Mouse (Mus musculus): ENCODE data around the gene Smtnl1. TPM values are rescaled to one million over a fixed set of nuclear protein-coding genes. Genes with fewer than 3 reads are reported as not detected.
A peak's percentile ranks its signal among the peaks of the same experiment; 100 is the strongest.

Gene Smtnl1
- polyA plus RNA-seq, 2 experiments, result 0.24 to 0.55 TPM

DNA sequence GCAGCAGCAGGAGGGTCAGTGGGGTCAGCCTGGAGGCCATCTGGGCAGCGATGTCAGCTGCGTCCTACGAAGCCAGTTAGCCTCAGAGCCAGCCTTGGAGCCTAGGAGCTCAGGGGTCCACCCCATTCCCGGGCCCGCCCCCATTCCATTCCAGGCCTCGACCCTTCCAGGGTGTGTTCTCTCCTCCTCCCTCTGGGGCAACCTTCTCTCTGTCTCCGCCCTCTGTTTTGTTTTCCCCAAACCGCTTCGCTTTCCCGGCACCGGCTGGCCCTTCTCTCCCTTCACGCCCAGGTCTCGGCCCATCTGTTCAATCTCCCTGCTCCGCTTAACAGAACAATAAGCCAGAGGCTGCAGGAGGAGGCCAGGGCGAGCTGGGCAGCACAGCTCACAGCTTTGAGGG is 47.7 kb downstream of the Smtnl1 start:
- Histone ChIP-seq H3K27me3 (ENCODE audit: control insufficient read depth, insufficient read depth, low read length) (no peaks in the 10 kb centered on the region), H3K9me3 (ENCODE audit: control insufficient read depth, low read length) (no peaks in the 10 kb centered on the region), H3K4me2 (replicated peaks; ENCODE audit: low read depth, low read length, severe bottlenecking) (peak overlapping the region; percentile 53), H3K9ac (ENCODE audit: low read depth, low read length, severe bottlenecking) (peak overlapping the region; percentile 56), H3K36me3 (ENCODE audit: control insufficient read depth, insufficient read depth, low read length) (no peaks in the 10 kb centered on the region), H3K27ac (replicated peaks; ENCODE audit: low read depth, low read length) (0 out of 2 replicates have a peak overlapping the region, but pooled peaks have one; percentile 38), H3K4me3 (replicated peaks; ENCODE audit: low read length) (peak overlapping the region; percentile 32), H3K4me1 (ENCODE audit: control insufficient read depth, insufficient read depth, low read length) (peaks cover 7% of the 10 kb centered on the region; the same call in 1 of the 2 replicates)
- no peak for TF ChIP-seq POLR2A (IDR thresholded peaks at IDR 0.05; ENCODE audit: borderline replicate concordance, extremely low read depth, insufficient read depth, insufficient read length)
- peak; percentile 65 for DNase-seq (ENCODE audit: low spot score)
- 1% methylated on average over 13 of the region's 15 CpGs for WGBS
- ATAC-seq (ENCODE audit: low FRiP score, low read depth), result peak; percentile 91

DNA sequence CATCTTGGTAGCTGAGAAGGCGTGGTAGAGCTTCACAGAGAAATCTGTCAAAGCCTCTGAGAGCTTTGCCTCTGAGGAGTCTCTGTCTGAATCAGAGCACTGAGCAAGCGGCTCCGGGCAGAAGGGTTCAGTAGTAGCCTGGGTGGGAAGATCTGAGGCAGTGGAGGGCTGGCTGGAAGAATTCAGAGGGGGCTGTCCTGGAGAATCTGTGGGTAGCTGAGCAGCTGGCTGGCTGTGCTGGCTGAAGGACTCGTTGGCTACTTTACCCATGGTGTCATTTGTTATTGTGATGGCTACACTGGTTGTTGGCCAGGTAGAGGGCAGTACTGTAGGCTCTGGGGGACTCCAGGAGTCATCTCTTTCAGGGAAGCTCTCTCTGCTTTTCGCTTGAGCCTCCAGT is 49.3 kb downstream of the Smtnl1 start:
- no peak for TF ChIP-seq POLR2A (IDR thresholded peaks at IDR 0.05; ENCODE audit: borderline replicate concordance, extremely low read depth, insufficient read depth, insufficient read length)

DNA sequence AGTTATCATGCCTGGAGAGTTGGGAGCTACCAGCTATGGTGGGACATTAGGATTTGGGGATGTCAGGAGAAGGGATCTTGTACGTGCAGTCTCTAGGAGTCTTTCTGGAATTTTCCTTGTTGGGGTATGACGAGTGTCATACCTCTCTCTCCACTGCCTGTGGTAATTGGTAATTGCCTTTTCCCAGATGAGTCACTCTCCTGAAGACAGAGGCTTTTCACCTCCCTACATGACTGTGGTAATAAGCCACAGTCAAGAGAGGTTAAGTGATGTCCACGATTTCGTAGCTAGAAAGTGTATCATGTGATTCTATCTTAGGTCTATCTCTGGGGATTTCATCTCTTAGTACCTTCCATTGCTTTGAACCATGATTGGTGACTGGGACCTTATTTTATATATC is 50.0 kb downstream of the Smtnl1 start:
- Histone ChIP-seq H3K4me3 (replicated peaks; ENCODE audit: low read length) (no peak overlapping the region), H3K36me3 (ENCODE audit: control insufficient read depth, insufficient read depth, low read length) (no peaks in the 10 kb centered on the region), H3K9ac (ENCODE audit: low read depth, low read length, severe bottlenecking) (no peak overlapping the region), H3K27ac (replicated peaks; ENCODE audit: low read depth, low read length) (no peak overlapping the region), H3K4me2 (replicated peaks; ENCODE audit: low read depth, low read length, severe bottlenecking) (no peak overlapping the region), H3K27me3 (ENCODE audit: control insufficient read depth, insufficient read depth, low read length) (no peaks in the 10 kb centered on the region), H3K4me1 (ENCODE audit: control insufficient read depth, insufficient read depth, low read length) (peaks cover 7% of the 10 kb centered on the region; the same call in 1 of the 2 replicates), H3K9me3 (ENCODE audit: control insufficient read depth, low read length) (no peaks in the 10 kb centered on the region)
- ATAC-seq (ENCODE audit: low FRiP score, low read depth) (no peak), DNase-seq (ENCODE audit: low spot score) (no peak)
- no peak for TF ChIP-seq POLR2A (IDR thresholded peaks at IDR 0.05; ENCODE audit: borderline replicate concordance, extremely low read depth, insufficient read depth, insufficient read length)
- WGBS, result 80% methylated on average over 4 of the region's 4 CpGs

More for the DNA sequence above, 49.3 kb downstream of the Smtnl1 start:
- H3K27me3 ChIP-seq (ENCODE audit: control insufficient read depth, insufficient read depth, low read length), result no peaks in the 10 kb centered on the region
- WGBS, result 78% methylated on average over 5 of the region's 5 CpGs
- DNase-seq (ENCODE audit: low spot score), result no peak
- H3K9ac ChIP-seq (ENCODE audit: low read depth, low read length, severe bottlenecking), result no peak overlapping the region
- H3K9me3 ChIP-seq (ENCODE audit: control insufficient read depth, low read length), result no peaks in the 10 kb centered on the region
- no peak for ATAC-seq (ENCODE audit: low FRiP score, low read depth)
- H3K27ac ChIP-seq (replicated peaks; ENCODE audit: low read depth, low read length), result no peak overlapping the region
- peaks cover 7% of the 10 kb centered on the region; the same call in 1 of the 2 replicates for H3K4me1 ChIP-seq (ENCODE audit: control insufficient read depth, insufficient read depth, low read length)
- no peaks in the 10 kb centered on the region for H3K36me3 ChIP-seq (ENCODE audit: control insufficient read depth, insufficient read depth, low read length)
- no peak overlapping the region for H3K4me3 ChIP-seq (replicated peaks; ENCODE audit: low read length)
- no peak overlapping the region for H3K4me2 ChIP-seq (replicated peaks; ENCODE audit: low read depth, low read length, severe bottlenecking)

DNA sequence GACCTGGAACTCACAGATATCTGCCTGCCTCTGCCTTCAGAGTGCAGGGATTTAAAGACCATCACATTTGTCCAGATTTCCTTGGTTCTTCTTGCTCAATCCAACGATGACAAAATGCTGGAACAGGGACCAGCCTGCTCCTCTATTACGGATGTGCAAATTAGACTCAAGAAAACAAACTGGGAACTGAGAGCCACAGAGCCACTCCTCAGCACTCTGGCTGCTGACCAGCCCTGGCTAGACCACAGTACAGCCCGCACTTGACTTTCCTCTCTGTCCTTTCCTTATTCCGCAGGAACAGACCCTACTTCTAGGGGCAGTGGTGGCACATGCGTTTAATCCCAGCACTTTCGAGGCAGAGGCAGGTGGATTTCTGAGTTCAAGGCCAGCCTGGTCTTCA is 52.0 kb downstream of the Smtnl1 start:
- H3K36me3 ChIP-seq (ENCODE audit: control insufficient read depth, insufficient read depth, low read length), result no peaks in the 10 kb centered on the region
- no peaks in the 10 kb centered on the region for H3K27me3 ChIP-seq (ENCODE audit: control insufficient read depth, insufficient read depth, low read length)
- peaks cover 7% of the 10 kb centered on the region; the same call in 1 of the 2 replicates for H3K4me1 ChIP-seq (ENCODE audit: control insufficient read depth, insufficient read depth, low read length)
- DNase-seq (ENCODE audit: low spot score) (no peak), ATAC-seq (ENCODE audit: low FRiP score, low read depth) (no peak)
- no peak overlapping the region for H3K4me3 ChIP-seq (replicated peaks; ENCODE audit: low read length)
- H3K9ac ChIP-seq (ENCODE audit: low read depth, low read length, severe bottlenecking), result no peak overlapping the region
- H3K4me2 ChIP-seq (replicated peaks; ENCODE audit: low read depth, low read length, severe bottlenecking), result no peak overlapping the region
- no peaks in the 10 kb centered on the region for H3K9me3 ChIP-seq (ENCODE audit: control insufficient read depth, low read length)
- TF ChIP-seq POLR2A (IDR thresholded peaks at IDR 0.05; ENCODE audit: borderline replicate concordance, extremely low read depth, insufficient read depth, insufficient read length), result no peak
- H3K27ac ChIP-seq (replicated peaks; ENCODE audit: low read depth, low read length), result no peak overlapping the region
- WGBS, result 75% methylated on average over 6 of the region's 6 CpGs

DNA sequence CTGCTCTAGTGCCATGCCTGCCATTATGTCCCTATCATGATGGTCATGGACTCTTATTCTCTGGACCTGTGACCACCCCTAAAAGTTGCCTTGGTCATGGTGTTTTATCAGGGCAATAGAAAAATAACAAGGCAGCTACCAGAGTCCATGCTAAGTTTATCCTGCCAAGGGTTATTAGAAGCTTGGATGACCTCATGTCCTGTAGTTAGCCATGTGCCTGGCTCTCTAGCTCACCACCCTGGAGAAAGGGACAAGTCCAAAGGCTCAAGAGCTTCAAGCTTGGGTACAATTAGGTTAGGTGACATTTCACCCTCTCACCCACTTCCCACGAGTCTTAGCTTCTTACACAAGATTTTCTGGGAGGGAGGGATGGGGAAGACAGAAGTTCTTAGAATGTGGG is 59.6 kb downstream of the Smtnl1 start:
- TF ChIP-seq POLR2A (IDR thresholded peaks at IDR 0.05; ENCODE audit: borderline replicate concordance, extremely low read depth, insufficient read depth, insufficient read length), result no peak
- DNase-seq (ENCODE audit: low spot score) (no peak), ATAC-seq (ENCODE audit: low FRiP score, low read depth) (no peak)
- H3K4me2 ChIP-seq (replicated peaks; ENCODE audit: low read depth, low read length, severe bottlenecking), result no peak overlapping the region
- no peaks in the 10 kb centered on the region for H3K9me3 ChIP-seq (ENCODE audit: control insufficient read depth, low read length)
- no peaks in the 10 kb centered on the region for H3K4me1 ChIP-seq (ENCODE audit: control insufficient read depth, insufficient read depth, low read length)
- H3K27ac ChIP-seq (replicated peaks; ENCODE audit: low read depth, low read length), result no peak overlapping the region
- H3K9ac ChIP-seq (ENCODE audit: low read depth, low read length, severe bottlenecking), result no peak overlapping the region
- H3K36me3 ChIP-seq (ENCODE audit: control insufficient read depth, insufficient read depth, low read length), result no peaks in the 10 kb centered on the region
- WGBS, result 50% methylated on average over 1 of the region's 1 CpGs
- H3K27me3 ChIP-seq (ENCODE audit: control insufficient read depth, insufficient read depth, low read length), result no peaks in the 10 kb centered on the region
- H3K4me3 ChIP-seq (replicated peaks; ENCODE audit: low read length), result no peak overlapping the region

DNA sequence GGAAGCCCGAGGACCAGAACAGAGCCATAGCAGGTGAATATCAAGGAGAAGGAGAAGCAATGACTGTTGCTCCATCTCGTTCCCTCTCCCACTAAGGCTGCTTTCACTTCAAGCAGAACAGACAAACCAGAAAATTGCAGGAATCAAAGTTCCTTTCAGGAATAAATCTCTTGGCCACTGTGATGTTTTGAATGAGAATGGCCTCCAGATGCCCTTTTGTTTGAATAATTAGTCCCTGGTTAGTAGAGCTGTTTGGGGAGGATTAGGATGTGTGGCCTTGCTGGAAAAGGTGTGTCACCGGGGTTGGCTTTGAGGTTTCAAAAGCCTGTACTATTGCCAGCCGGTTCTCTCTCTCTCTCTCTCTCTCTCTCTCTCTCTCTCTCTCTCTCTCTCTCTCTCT is 60.2 kb downstream of the Smtnl1 start:
- TF ChIP-seq POLR2A (IDR thresholded peaks at IDR 0.05; ENCODE audit: borderline replicate concordance, extremely low read depth, insufficient read depth, insufficient read length), result no peak
- WGBS, result 64% methylated on average over 3 of the region's 4 CpGs
- Histone ChIP-seq H3K9ac (ENCODE audit: low read depth, low read length, severe bottlenecking) (no peak overlapping the region), H3K36me3 (ENCODE audit: control insufficient read depth, insufficient read depth, low read length) (no peaks in the 10 kb centered on the region), H3K4me3 (replicated peaks; ENCODE audit: low read length) (no peak overlapping the region), H3K27me3 (ENCODE audit: control insufficient read depth, insufficient read depth, low read length) (no peaks in the 10 kb centered on the region), H3K27ac (replicated peaks; ENCODE audit: low read depth, low read length) (no peak overlapping the region), H3K4me2 (replicated peaks; ENCODE audit: low read depth, low read length, severe bottlenecking) (no peak overlapping the region), H3K9me3 (ENCODE audit: control insufficient read depth, low read length) (no peaks in the 10 kb centered on the region), H3K4me1 (ENCODE audit: control insufficient read depth, insufficient read depth, low read length) (no peaks in the 10 kb centered on the region)
- ATAC-seq (ENCODE audit: low FRiP score, low read depth) (no peak), DNase-seq (ENCODE audit: low spot score) (no peak)

All from limb, embryonic 14.5 days (tissue).